Mouse (Mus musculus): Measurements from ENCODE around the gene Zc3h13. TPM values are rescaled to one million over a fixed set of nuclear protein-coding genes. Genes with fewer than 3 reads are reported as not detected.

Gene Zc3h13
- total RNA-seq, 2 experiments from 2014 or later: 24.9 to 28.2 TPM

DNA sequence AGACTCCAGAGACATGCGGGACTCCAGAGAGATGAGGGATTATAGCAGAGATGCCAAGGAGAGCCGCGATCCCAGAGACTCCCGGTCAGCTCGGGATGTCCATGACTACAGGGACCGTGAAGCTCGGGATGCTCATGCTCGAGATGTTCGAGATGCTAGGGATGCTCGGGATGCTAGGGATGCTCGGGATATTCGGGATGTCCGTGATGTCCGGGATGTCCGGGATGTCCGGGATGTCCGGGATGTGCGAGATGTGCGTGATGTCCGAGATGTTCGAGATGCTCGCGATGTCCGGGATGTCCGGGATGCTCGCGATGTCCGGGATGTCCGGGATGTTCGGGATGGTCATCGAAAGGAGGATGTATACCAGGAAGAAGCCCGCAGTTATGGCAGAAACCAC, 39.2 kb downstream of the Zc3h13 start:
- no peak for DNase-seq

DNA sequence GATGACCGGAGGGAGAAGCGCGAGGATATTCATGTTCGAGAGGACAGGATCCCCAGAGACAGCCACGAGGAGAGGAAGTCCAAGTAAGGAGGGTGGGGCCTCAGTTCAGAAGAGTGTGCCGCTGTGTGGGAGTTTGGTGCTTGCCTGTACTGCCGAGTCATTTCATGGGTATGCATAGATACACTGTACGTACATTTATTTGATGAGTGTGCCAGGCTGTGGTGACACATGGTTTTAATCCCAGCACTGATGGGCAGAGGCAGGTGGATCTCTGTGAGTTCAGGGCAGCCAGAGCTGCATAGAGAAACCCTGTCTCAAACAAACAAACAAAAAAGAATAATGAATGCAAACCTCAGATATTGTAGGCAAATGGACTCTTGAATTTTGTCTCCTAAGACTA, 43.9 kb downstream of the Zc3h13 start:
- DNase-seq: no peak

DNA sequence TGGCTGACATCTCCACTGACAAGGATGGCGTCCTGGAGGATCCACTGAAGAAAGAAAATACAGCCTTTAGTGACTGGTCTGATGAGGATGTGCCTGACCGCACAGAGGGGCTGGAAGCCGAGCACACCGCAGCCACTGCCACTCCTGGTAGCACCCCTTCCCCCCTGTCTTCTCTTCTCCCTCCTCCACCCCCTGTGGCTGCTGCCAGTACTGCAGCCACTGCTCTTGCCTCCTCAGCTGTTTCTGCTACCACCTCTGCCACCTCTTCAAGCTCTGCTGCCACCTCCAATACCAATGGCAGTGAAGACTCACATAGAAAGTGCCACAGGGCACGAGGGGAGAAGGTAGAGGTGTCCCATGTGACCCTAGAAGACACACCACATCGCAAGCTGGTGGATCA, 46.4 kb downstream of the Zc3h13 start:
- no peak for DNase-seq

DNA sequence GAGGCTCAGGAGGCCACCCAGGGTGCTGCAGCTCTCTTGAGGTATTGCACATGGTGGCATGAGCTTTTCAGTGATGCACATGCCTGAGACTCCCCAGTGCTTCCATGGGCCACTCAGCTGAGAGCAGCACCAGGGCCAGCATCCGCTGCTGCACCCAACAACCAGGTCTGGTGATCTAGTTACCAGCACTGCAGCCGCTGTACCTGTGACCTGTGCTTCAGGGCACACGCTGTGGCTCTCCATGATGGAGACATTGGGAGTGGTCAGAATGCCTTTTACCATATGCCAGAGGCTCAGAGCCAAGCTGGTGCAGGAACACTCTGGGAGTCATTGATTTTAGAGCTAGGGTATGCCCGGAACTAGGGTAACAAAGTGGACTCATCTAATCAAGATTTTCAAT, 50.1 kb downstream of the Zc3h13 start:
- no peak for DNase-seq

DNA sequence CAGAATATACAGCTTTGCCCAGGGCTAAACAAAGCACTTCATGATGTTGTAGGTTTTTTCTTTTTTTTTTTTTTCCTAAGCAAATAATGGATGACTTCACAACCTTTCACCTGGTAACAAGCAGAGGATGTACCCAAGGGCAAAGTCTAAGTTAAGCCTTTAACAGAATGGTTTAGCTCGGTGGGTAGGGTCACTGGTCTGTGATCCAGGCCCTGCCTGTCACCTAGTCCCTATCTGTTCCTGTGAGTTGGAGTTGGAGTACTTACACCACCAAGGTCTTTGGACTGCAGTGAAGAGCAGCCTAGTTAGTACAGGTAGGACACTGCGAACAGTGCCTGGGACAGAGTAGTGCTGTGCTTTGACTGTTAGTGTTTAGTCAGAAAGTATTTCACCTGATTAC, 53.7 kb downstream of the Zc3h13 start:
- DNase-seq: no peak

DNA sequence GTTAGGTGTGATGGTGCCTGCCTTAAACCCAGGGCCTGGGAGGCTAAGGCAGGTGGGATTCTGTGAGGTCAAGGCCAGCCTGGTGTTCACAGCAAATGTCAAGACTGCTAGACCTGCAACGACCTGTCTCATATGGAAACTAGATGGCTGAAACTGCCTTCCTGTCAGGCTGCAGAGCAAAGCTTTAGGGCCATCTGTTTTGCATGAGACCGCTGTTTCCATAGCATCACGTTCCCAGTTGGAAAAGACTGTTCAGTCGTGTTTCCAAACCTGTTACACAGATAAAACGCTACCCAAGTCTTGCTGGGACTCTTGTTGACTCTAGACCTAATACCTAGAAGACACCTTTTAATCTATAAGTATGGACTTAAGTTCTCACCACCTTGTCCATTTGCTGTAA, 61.9 kb downstream of the Zc3h13 start:
- no peak for DNase-seq

GRCm38 (mm10) chr14:75351626-75352025, 67.5 kb downstream of the Zc3h13 start:
- no peak for DNase-seq

GRCm38 (mm10) chr14:75363316-75363715, 79.1 kb downstream of the Zc3h13 start:
- DNase-seq: no peak

GRCm38 (mm10) chr14:75365301-75366035, 81.3 kb downstream of the Zc3h13 start:
- no peak for DNase-seq

DNA sequence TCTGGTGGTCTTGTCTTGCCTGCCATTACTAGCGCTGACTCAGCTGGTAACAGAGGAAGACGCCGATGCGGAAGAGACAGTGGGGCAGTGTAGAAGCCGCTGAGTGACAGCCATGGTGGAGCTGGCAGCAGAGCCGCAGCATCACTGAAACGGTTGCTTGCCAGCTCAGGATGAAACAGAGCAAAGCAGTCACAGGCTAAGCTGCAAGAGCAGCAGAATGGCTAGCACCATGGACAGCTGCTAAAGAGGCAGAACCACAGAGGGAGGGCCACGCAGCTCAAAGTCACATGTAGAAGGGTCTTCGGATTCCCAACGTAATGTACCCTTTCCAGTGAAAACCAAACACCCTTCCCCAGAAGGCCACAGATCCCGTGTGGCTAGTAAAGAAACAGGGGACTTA, 82.6 kb downstream of the Zc3h13 start:
- DNase-seq: peak in 1 of 2 experiments; percentile 7

DNA sequence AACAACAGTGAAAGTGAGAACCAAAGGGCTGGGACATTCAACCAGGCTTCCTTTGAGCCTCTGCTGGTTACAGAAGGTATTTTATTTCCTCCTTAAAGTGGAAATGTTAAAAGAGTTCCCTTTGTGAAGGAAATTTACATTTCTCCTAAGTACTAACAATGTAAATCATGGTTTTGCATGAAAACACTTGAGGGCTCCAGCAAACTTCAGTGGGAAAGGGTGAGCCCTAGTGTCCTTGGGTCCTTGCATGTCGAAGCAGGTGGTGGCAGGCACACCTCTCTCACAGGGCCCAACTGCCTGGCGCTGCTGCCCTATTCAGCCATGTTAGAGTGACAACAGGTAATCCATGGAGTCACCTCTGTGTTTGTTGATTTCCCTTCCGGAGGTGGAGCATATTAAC, 83.3 kb downstream of the Zc3h13 start:
- DNase-seq: no peak

GRCm38 (mm10) chr14:75369880-75370279, 85.7 kb downstream of the Zc3h13 start:
- no peak for DNase-seq

DNA sequence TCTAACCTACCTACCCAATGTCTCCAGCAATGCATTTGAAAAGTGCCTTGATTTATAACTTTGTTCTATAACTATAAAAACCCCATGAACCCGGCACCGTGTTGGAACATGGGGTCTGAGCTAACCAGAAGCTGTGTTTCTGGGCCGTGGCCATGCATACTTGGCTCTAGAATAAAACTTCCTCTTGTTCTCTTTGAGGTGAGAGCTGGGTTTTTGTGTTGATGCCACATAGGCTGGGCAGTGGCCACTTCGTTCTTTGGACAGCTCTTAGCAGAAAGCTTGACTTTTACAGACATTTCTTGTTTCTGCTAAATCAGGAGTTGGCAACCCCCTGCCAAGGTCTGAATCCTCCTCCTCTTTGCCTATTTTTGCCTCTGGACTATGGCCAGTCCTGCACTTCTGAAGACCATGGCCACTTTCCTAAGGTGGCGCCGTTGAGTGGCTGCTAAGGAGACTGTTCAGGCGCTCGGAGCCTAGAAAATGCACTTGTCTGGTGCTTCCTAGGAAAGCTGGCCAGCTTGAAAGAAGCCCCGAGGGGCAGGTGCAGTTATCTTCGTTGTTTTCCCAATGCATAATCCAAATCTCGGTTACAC, 90.9 kb downstream of the Zc3h13 start:
- no peak for DNase-seq

DNA sequence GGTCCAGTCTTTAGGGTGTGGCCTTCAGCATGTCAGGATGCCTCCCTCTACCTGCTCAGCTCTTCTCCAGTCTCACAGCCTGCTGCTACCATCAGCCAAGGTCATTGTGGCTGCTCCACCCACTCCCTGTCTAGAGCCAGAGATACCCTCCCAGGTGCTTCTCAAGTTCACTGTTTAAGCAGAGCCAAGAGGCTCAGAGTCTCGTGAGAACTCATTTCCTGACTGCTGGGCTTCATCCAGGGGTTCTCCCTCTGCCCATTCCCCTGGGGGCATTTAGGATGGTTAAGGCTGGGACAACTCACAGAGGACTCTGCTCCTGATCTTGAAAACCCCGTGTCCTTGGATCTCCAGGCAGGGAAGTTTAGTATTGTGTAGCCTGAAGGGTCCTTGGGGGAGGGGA, 92.1 kb downstream of the Zc3h13 start:
- DNase-seq: no peak

DNA sequence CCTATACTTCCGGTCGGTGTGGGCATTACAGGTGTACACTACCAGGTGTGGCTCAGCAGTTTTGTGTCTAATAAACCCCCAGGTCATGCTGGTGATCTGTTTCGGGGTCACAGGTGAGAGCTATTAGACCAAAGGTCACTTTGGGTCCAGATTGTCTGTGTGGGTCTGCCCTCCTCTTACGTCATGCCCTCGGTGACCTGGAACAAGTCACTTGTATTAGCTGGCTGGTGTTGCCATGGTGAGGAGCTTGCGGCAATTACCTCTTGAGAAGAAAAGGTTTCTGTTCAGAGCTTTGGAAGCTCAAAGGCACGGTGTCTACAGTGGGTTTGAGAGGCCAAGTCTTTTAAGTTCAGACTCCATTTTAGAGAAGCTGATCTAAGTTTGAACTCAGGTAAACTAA, 93.4 kb downstream of the Zc3h13 start:
- no peak for DNase-seq

Small RNA genes lying within 50 kb of the gene (microRNA-seq; reads per million reads assigned to microRNA genes)
- gene Gm44482: 0 reads per million in 2 experiments

Other genes starting within 250 kb of the Zc3h13 start
- not detected for gene Lrrc63, start 153.5 kb upstream of the Zc3h13 start, total RNA-seq (2021)
- gene Lcp1, start 153.3 kb upstream of the Zc3h13 start, total RNA-seq (2021): 10 to 100 TPM; 13.4 to 26.7 TPM
- gene Cpb2, start 42.1 kb upstream of the Zc3h13 start, total RNA-seq (2021): not detected
- gene Siah3, start 171.6 kb downstream of the Zc3h13 start, total RNA-seq (2021): not detected